Mouse (Mus musculus) embryo, embryonic 9.5 days (tissue): ENCODE results near the gene Jmjd6.
"Not testable (repeated sequence)": the region's sequence is repeated elsewhere in the genome, so short reads cannot be mapped to it uniquely, and the experiment has no call there.

ENCODE experiments used
- DNase-seq: peaks from one replicate; pipeline ENCODE4 v3.0.0-alpha.2; 2017; ENCODE audit errors: extremely low spot score

The Jmjd6 gene

GRCm38 (mm10) chr11:116823885-116824284, 19.4 kb downstream of the Jmjd6 start:
- not testable (repeated sequence) for DNase-seq

- DNase-seq, result no peak
Measured at GRCm38 (mm10) chr11:116823255-116823654, 20.0 kb downstream of the Jmjd6 start.

DNA sequence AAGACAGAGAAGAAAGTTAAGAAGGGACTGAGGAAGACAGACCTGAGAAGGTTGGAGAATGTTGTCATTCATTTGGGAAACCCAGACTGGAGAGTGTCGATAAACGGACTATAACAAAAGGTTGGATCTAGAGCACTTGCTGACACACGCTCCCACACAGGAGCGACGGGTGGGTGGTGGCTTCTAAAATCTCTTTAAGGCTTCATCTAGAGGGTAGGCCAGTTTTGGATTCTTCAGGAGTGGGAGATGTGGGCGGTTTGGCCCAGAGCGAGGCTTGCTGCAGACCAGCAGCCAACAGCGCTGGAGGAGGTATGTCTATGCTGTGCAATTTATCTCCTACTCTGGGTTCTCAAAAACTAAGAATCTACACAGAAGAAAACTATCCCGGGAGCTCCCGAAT, 20.6 kb downstream of the Jmjd6 start:
- DNase-seq, result no peak

GRCm38 (mm10) chr11:116822215-116822614, 21.0 kb downstream of the Jmjd6 start:
- no peak for DNase-seq

DNA sequence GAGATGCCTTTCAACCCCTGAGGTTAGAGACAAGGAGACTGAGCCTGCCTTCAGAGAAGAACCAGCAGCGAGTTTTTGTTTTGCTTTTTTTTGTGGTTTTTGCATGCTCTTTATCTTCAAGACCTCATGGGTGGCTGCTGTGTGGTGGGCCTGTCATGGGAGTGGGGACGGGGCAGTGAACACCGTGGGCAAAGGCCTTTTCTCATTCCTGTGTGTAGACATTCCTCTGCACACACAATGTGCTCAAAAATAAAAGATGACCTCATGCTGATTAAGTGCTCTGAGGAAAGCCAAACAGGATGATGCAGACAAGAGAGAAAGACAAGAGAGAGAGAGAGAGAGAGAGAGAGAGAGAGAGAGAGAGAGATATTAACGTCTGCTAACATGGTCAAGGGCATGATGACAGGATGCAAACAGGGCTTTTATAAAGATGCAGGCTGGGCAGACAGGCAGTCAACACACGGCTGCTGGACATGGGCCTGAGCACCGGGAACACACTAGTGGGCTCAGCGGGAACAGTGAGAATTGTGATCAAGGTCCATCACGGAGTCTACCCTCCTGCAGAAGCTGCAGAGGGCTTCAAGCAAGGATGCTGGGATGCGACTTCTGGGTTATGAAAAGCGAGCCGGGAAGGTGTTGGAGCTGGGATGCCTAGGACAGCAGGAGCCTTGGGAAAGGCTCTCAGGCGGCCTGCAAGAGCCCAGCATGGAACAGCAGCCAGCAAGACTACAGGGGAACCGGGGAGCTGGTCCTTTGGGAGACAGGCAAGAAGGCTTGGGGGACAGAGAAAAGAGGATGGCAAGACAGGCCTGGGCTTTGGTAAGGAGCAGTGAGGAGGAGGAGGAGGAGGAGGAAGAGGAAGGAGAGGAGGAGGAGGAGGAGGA, 21.9 kb downstream of the Jmjd6 start:
- no peak for DNase-seq

DNA sequence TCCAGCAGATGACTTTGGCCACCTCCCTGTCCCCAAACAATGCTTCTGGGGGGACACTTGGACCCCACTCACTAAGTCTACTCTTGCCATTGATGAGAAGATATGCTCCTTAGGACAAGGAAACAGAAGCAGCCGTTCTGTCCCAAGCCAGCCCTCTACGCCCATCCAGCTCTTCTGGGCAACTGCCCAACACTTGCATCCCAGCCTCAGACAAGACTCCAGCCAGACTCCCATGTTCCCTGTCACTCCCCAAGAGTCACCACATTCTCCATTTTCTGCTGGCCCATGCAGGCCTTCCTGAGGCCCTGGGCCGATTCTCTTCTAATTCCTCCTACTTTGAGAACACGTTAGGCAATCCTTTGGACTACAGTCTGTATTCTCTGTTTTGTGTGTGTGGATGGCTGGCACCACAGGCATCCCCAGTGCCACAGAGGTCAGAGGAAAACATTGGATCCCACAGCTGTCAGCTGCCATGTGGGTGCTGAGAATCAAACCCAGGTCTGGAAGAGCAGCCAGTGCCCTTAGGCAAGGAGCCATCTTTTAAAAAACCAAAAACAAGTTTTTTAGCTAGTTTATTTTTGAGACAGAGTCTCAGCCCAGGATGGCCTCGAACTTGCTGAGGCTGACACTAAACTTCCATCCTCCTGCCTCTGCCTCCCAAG, 23.2 kb downstream of the Jmjd6 start:
- DNase-seq, result no peak

DNA sequence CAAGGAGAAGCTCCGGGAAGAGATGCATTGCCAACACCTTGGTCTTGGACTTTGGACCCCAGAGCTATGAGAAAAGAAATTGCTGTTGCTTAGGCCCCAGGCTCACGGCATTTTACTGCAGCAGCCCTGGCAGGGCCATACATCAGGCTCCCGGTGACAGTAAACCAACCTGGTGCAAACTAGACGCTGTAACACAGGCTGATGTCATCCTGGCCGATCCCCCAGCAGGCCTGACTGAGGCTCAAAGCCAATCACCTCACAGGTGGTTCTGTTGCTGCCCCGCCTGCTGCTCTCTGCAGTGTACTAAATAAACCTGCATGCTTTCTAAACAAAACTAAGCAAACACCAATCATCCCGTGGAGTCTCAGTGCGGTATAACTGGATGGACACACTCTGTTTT, 24.5 kb downstream of the Jmjd6 start:
- no peak for DNase-seq

GRCm38 (mm10) chr11:116817567-116817966, 25.7 kb downstream of the Jmjd6 start:
- no peak for DNase-seq

- DNase-seq, result no peak
Measured at GRCm38 (mm10) chr11:116816769-116817168, 26.5 kb downstream of the Jmjd6 start.

- no peak for DNase-seq
Measured at GRCm38 (mm10) chr11:116814884-116815415, 28.3 kb downstream of the Jmjd6 start.

- peak; percentile 65 for DNase-seq
Measured at GRCm38 (mm10) chr11:116814076-116814883, 29.0 kb downstream of the Jmjd6 start.

GRCm38 (mm10) chr11:116813610-116814009, 29.6 kb downstream of the Jmjd6 start:
- DNase-seq, result no peak

GRCm38 (mm10) chr11:116812793-116813529, 30.3 kb downstream of the Jmjd6 start:
- peak; percentile 47 for DNase-seq

GRCm38 (mm10) chr11:116810983-116811901, 32.0 kb downstream of the Jmjd6 start:
- peak; percentile 82 for DNase-seq

DNA sequence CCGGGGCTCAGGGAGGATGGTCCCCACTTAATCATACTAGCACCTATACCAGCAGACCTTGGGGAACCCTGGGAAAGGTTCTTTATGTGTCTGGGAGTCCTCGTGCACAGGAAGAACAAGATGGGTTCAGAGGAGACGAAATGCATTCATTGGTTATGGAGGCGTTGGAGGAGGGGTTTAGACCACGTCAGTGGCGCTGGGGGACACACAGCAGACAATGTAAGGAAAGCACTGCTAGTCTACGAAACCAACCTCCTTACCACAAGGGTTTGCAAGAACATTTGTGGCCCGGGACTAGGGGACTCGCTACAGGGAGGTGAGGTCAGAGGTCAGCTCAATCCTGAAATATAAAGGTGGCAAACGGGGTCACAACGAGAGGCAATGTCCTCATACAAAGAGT, 32.7 kb downstream of the Jmjd6 start:
- DNase-seq, result no peak

GRCm38 (mm10) chr11:116809520-116809919, 33.7 kb downstream of the Jmjd6 start:
- no peak for DNase-seq

DNA sequence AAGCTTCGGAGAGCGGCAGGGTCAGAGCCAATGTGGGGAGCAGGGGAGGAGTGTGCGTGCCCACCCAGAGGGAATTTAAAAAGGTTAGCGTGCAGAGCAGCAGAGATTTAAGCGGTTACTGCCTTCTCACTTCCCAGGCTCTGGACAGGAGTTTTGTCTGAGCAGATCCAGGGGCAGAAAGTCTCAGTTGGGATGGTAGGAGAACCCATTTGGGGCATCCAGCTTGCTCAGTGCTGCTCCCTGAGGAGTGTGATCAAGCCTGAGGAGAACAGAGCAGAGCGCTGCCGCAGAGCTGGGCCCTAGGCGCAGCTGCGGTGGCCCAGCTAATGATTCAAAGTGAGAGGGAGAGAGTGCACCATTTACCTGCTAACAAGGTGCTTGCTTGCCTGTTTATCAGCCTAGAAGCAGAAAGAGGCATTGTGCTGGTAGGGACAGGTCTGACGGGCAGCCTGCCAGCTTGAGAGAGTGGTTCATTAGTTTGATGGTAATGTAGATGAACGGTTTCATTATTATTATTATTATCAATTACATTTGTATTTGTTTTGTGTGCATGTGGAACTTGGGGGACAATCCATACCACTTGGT, 34.3 kb downstream of the Jmjd6 start:
- no peak for DNase-seq

- peak; percentile 82 for DNase-seq
Measured at GRCm38 (mm10) chr11:116807938-116808606, 35.2 kb downstream of the Jmjd6 start.

DNA sequence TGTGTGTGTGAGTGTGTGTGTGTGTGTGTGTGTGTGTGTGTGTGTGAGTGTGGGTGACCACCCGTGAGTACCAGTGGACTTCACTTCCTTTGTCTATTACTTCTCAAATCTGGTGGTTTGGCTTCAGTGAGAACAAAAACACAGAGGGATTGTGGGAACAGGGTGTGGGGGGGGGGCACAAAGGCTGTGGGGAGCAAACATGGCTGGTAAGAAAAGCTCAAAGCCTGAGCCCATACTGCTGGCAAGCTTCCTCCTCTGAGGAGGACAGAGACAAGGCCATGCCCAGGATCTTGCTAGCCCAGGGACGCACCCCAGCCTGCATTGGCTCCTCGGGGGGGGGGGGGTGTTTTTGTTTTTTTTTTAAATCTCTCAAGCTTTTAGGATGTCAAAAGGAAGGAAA, 35.7 kb downstream of the Jmjd6 start:
- no peak for DNase-seq
